Mouse (Mus musculus) ES-Bruce4 (cell line): ENCODE measurements at regions not wholly inside any gene's neighbourhood (a gene's known extent, or its start where the extent isn't known, plus 50 kb on each side); places are given as distances from the start of the nearest gene placed in this dataset.

Experiments used
- H3K27ac ChIP-seq: 2 replicates; pipeline ENCODE4 v1.5.1; 2012; ENCODE audit warnings: low read length, inconsistent platforms; ENCODE audit not compliant: insufficient read depth
- H3K27me3 ChIP-seq: 2 replicates; pipeline ENCODE4 v1.6.1; 2012; ENCODE audit warnings: mild to moderate bottlenecking, low read length, inconsistent platforms; ENCODE audit not compliant: control insufficient read depth, poor library complexity, insufficient read depth, severe bottlenecking
- H3K36me3 ChIP-seq: 2 replicates; pipeline ENCODE4 v1.6.1; 2012; ENCODE audit warnings: inconsistent platforms, mild to moderate bottlenecking, low read length, moderate library complexity; ENCODE audit not compliant: control insufficient read depth, poor library complexity, insufficient read depth, severe bottlenecking
- H3K4me1 ChIP-seq: one replicate; pipeline ENCODE4 v1.8.1; 2011; ENCODE audit warnings: low read length; ENCODE audit not compliant: control insufficient read depth, insufficient read depth
- H3K4me3 ChIP-seq: 2 replicates; pipeline ENCODE4 v1.5.1; 2011; ENCODE audit warnings: low read depth, mild to moderate bottlenecking, low read length
- H3K9ac ChIP-seq: 2 replicates; pipeline ENCODE4 v1.6.1; 2012; ENCODE audit warnings: low read depth, mild to moderate bottlenecking, inconsistent platforms; ENCODE audit not compliant: poor library complexity, severe bottlenecking
- H3K9me3 ChIP-seq: replicated peaks from 2 replicates; pipeline ENCODE4 v1.6.1; 2012; ENCODE audit warnings: mild to moderate bottlenecking, low read length, inconsistent platforms; ENCODE audit not compliant: control insufficient read depth, poor library complexity, insufficient read depth, severe bottlenecking
- CTCF ChIP-seq: IDR thresholded peaks from one replicate; pipeline ENCODE4 v1.8.1; 2011; ENCODE audit warnings: low read depth, low read length
- EP300 ChIP-seq: IDR thresholded peaks from 2 replicates; pipeline ENCODE4 v1.6.1; 2011; ENCODE audit warnings: low read depth, low read length; ENCODE audit not compliant: insufficient read depth
- POLR2A ChIP-seq: IDR thresholded peaks from one replicate; pipeline ENCODE4 v1.8.1; 2011; ENCODE audit warnings: low read length; ENCODE audit not compliant: insufficient read depth

GRCm38 (mm10) chr2:139277571-139277970, 216.1 kb upstream of the Sptlc3 start:
- Histone ChIP-seq H3K9me3 (no peaks in the 10 kb centered on the region), H3K9ac (no peak overlapping the region), H3K4me3 (no peak overlapping the region), H3K27me3 (no peaks in the 10 kb centered on the region; the same call in 1 of the 2 replicates), H3K36me3 (no peaks in the 10 kb centered on the region), H3K4me1 (no peaks in the 10 kb centered on the region), H3K27ac (no peak overlapping the region)
- TF ChIP-seq CTCF (no peak), POLR2A (no peak), EP300 (no peak)

GRCm38 (mm10) chr2:139281056-139281455, 212.7 kb upstream of the Sptlc3 start:
- H3K27me3 ChIP-seq: no peaks in the 10 kb centered on the region
- TF ChIP-seq CTCF: no peak
- no peak overlapping the region for H3K4me3 ChIP-seq
- no peak overlapping the region for H3K9ac ChIP-seq
- no peak overlapping the region for H3K27ac ChIP-seq
- no peaks in the 10 kb centered on the region for H3K36me3 ChIP-seq
- H3K4me1 ChIP-seq: no peaks in the 10 kb centered on the region
- H3K9me3 ChIP-seq: no peaks in the 10 kb centered on the region

- H3K27me3 ChIP-seq: no peaks in the 10 kb centered on the region
- no peaks in the 10 kb centered on the region for H3K9me3 ChIP-seq
- TF ChIP-seq CTCF: no peak
- TF ChIP-seq POLR2A: no peak
- no peak for TF ChIP-seq EP300
- no peak overlapping the region for H3K9ac ChIP-seq
- H3K4me3 ChIP-seq: no peak overlapping the region
- H3K27ac ChIP-seq: no peak overlapping the region
- no peaks in the 10 kb centered on the region for H3K4me1 ChIP-seq
- no peaks in the 10 kb centered on the region for H3K36me3 ChIP-seq
These were observed 209.4 kb upstream of the Sptlc3 start for GRCm38 (mm10) chr2:139284315-139284714.

GRCm38 (mm10) chr2:139286446-139286845, 207.3 kb upstream of the Sptlc3 start:
- Histone ChIP-seq H3K4me3 (no peak overlapping the region), H3K27me3 (no peaks in the 10 kb centered on the region)
- TF ChIP-seq EP300 (no peak), POLR2A (no peak), CTCF (no peak)

GRCm38 (mm10) chr2:139298541-139299152, 195.1 kb upstream of the Sptlc3 start:
- Histone ChIP-seq H3K27ac (no peak overlapping the region), H3K27me3 (no peaks in the 10 kb centered on the region), H3K4me1 (no peaks in the 10 kb centered on the region), H3K4me3 (no peak overlapping the region), H3K9me3 (no peaks in the 10 kb centered on the region), H3K36me3 (no peaks in the 10 kb centered on the region), H3K9ac (no peak overlapping the region)
- no peak for TF ChIP-seq POLR2A
- TF ChIP-seq EP300: no peak
- TF ChIP-seq CTCF: no peak

More at GRCm38 (mm10) chr2:139286446-139286845, 207.3 kb upstream of the Sptlc3 start:
- H3K36me3 ChIP-seq: no peaks in the 10 kb centered on the region
- no peaks in the 10 kb centered on the region for H3K4me1 ChIP-seq
- H3K9me3 ChIP-seq: no peaks in the 10 kb centered on the region
- no peak overlapping the region for H3K27ac ChIP-seq
- no peak overlapping the region for H3K9ac ChIP-seq

- Histone ChIP-seq H3K27ac (no peak overlapping the region), H3K9ac (no peak overlapping the region), H3K9me3 (0 out of 2 replicates have a peak, but pooled peaks cover 2% of the 10 kb centered on the region), H3K4me3 (no peak overlapping the region), H3K36me3 (no peaks in the 10 kb centered on the region), H3K4me1 (no peaks in the 10 kb centered on the region), H3K27me3 (no peaks in the 10 kb centered on the region)
- TF ChIP-seq EP300 (no peak), POLR2A (no peak), CTCF (no peak)
These were observed 182.3 kb upstream of the Sptlc3 start for GRCm38 (mm10) chr2:139311401-139311812.
